ENCODE assay signal across 10 mouse cellular contexts in the genomic region with DNA sequence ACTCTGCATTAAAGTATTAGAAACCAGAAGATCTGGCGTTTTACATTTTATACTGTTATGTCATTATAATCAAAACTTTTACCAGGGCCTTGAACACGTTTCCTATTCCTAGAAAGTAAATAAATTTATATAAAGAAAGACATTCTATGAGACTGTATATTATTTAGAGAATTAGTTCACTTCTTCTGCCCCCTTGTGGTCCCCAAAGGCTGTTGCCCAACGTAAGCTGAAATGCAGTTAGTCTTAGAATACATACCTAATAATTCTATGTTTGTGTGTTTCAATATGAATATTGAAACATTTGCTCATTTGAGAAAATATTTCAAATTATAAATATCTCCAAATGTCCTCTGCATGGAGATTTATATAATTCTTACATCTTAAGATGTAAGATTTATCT. TPM values are rescaled to one million over a fixed set of nuclear protein-coding genes. Genes with fewer than 3 reads are reported as not detected.
A peak's percentile ranks its signal among the peaks of the same experiment; 100 is the strongest.
DNase-seq lines count a peak whose midpoint lies in the region; ATAC-seq lines count a peak whose summit lies in the region.
"Had no signal": no experiment of that assay in that cellular context is flagged by ENCODE, and none has a peak within 500 bp of the region (broad histone marks: within the 10 kb centered on the region; RNA-seq: fewer than 3 reads in every experiment).

No protein-coding gene starts in this region.

- no peak overlapping the region for H3K9ac ChIP-seq in kidney, embryonic 14.5 days (ENCODE audit: low read depth, low read length)
- H3K9ac ChIP-seq: limb, embryonic 15.5 days had no signal

- H3K9me3 ChIP-seq in kidney, embryonic 14.5 days (ENCODE audit: control insufficient read depth, low read length), result no peaks in the 10 kb centered on the region
- H3K9me3 ChIP-seq in heart, embryonic 10.5 days, result no peaks in the 10 kb centered on the region
- H3K9me3 ChIP-seq: limb, embryonic 15.5 days had no signal

- H3K4me2 ChIP-seq in kidney, embryonic 14.5 days (replicated peaks; ENCODE audit: low read depth, low read length), result no peak overlapping the region
- H3K4me2 ChIP-seq: limb, embryonic 15.5 days had no signal

- WGBS in kidney, embryonic 14.5 days, result 27% methylated on average over 3 of the region's 3 CpGs
- 26% methylated on average over 3 of the region's 3 CpGs for WGBS in heart, embryonic 10.5 days

- H3K27me3 ChIP-seq in kidney, embryonic 14.5 days (ENCODE audit: control insufficient read depth, insufficient read depth, low read length), result no peaks in the 10 kb centered on the region
- H3K27me3 ChIP-seq in heart, embryonic 10.5 days (ENCODE audit: insufficient read depth, poor library complexity, severe bottlenecking), result no peaks in the 10 kb centered on the region
- H3K27me3 ChIP-seq: limb, embryonic 15.5 days had no signal

- no peak overlapping the region for H3K4me3 ChIP-seq in kidney, embryonic 14.5 days (ENCODE audit: low read length)
- no peak overlapping the region for H3K4me3 ChIP-seq in heart, embryonic 10.5 days
- H3K4me3 ChIP-seq: limb, embryonic 15.5 days had no signal

- H3K36me3 ChIP-seq in kidney, embryonic 14.5 days (ENCODE audit: control insufficient read depth, insufficient read depth, low read length), result no peaks in the 10 kb centered on the region
- H3K36me3 ChIP-seq in heart, embryonic 10.5 days, result no peaks in the 10 kb centered on the region
- H3K36me3 ChIP-seq: limb, embryonic 15.5 days had no signal

- H3K4me1 ChIP-seq in kidney, embryonic 14.5 days (ENCODE audit: control insufficient read depth, insufficient read depth, low read length), result no peaks in the 10 kb centered on the region
- H3K4me1 ChIP-seq in heart, embryonic 10.5 days, result no peaks in the 10 kb centered on the region

- DNase-seq in adrenal gland, postnatal 14 days, result peak; percentile 5
- DNase-seq in adrenal gland, adult 2 months, result no peak
- peak; percentile 20 to 31 for DNase-seq in kidney, postnatal 36 days
- peak; percentile 58 for DNase-seq in A20 (ENCODE audit: low read depth, low spot score)
- peak; percentile 5 for DNase-seq in embryo, embryonic 11.5 days (ENCODE audit: low read depth, low spot score)
- DNase-seq in c-Kit-positive CD71-positive TER-119-positive erythroid progenitor cells, embryonic 14.5 days (ENCODE audit: low spot score), result no peak
- DNase-seq in heart, embryonic 10.5 days (ENCODE audit: low spot score), result no peak
- DNase-seq: heart, postnatal 36 days had no signal

- H3K27ac ChIP-seq in kidney, embryonic 14.5 days (ENCODE audit: low read depth, low read length), result no peak overlapping the region
- no peak overlapping the region for H3K27ac ChIP-seq in heart, embryonic 10.5 days
- H3K27ac ChIP-seq: limb, embryonic 15.5 days had no signal

- ATAC-seq in kidney, embryonic 14.5 days (ENCODE audit: low FRiP score, low TSS enrichment), result no peak

RNA-seq across cellular contexts. Expression of a gene that starts 25.2 kb away (rescaled TPM):
- 1.8 and 2.0 TPM in 2 replicates for total RNA-seq in adrenal gland, postnatal 14 days (2021)
- total RNA-seq in adrenal gland, adult 2 months (2021), result 1 to 10 TPM; 1.0 to 2.3 TPM
- polyA plus RNA-seq in adrenal gland, adult 2 months (2012; rRNA removed), result 1.1 and 1.2 TPM in 2 replicates
- 1.4 and 1.8 TPM in 2 replicates for polyA plus RNA-seq in kidney, embryonic 14.5 days (2014; fragmentation: Nextera tagmentation; extraction: Ambion mirVana)
- polyA plus RNA-seq in heart, embryonic 10.5 days (2016; fragmentation: Nextera tagmentation; extraction: Ambion mirVana), result not detected in 2 replicates
- total RNA-seq: heart, postnatal 36 days had no signal

RNA-seq across cellular contexts. Expression of a gene that starts 30.9 kb away (rescaled TPM):
- total RNA-seq in adrenal gland, postnatal 14 days (2021), result 3.0 and 53.4 TPM in 2 replicates
- 1 to 10 TPM in 1 of 2 experiments, not detected in 1; 1.6 TPM for total RNA-seq in adrenal gland, adult 2 months (2021)
- polyA plus RNA-seq in adrenal gland, adult 2 months (2012; rRNA removed), result not detected in 2 replicates
- 9.5 and 9.8 TPM in 2 replicates for polyA plus RNA-seq in kidney, embryonic 14.5 days (2014; fragmentation: Nextera tagmentation; extraction: Ambion mirVana)
- 3.4 TPM in 1 of 2 replicates, not detected in the other for polyA plus RNA-seq in heart, embryonic 10.5 days (2016; fragmentation: Nextera tagmentation; extraction: Ambion mirVana)
- total RNA-seq: heart, postnatal 36 days had no signal

RNA-seq across cellular contexts. Expression of a gene that starts 49.9 kb away (rescaled TPM):
- not detected in 2 replicates for total RNA-seq in adrenal gland, postnatal 14 days (2021)
- not detected for total RNA-seq in adrenal gland, adult 2 months (2021)
- not detected in 2 replicates for polyA plus RNA-seq in adrenal gland, adult 2 months (2012; rRNA removed)
- polyA plus RNA-seq in kidney, embryonic 14.5 days (2014; fragmentation: Nextera tagmentation; extraction: Ambion mirVana), result not detected in 2 replicates
- polyA plus RNA-seq in heart, embryonic 10.5 days (2016; fragmentation: Nextera tagmentation; extraction: Ambion mirVana), result not detected in 2 replicates
- total RNA-seq: heart, postnatal 36 days had no signal

Comparison
In these comparisons a context has a peak if more than half of its experiments do, and no peak if none do; other contexts are left out.
1. DNase-seq: peak in adrenal gland, postnatal 14 days (single experiment), kidney, postnatal 36 days (2 of 2), A20 (single experiment) and embryo, embryonic 11.5 days (single experiment); none in adrenal gland, adult 2 months (single experiment), c-Kit-positive CD71-positive TER-119-positive erythroid progenitor cells, embryonic 14.5 days (single experiment) and heart, embryonic 10.5 days (single experiment).